Mouse (Mus musculus): ENCODE results near the gene Cerk.

DNA sequence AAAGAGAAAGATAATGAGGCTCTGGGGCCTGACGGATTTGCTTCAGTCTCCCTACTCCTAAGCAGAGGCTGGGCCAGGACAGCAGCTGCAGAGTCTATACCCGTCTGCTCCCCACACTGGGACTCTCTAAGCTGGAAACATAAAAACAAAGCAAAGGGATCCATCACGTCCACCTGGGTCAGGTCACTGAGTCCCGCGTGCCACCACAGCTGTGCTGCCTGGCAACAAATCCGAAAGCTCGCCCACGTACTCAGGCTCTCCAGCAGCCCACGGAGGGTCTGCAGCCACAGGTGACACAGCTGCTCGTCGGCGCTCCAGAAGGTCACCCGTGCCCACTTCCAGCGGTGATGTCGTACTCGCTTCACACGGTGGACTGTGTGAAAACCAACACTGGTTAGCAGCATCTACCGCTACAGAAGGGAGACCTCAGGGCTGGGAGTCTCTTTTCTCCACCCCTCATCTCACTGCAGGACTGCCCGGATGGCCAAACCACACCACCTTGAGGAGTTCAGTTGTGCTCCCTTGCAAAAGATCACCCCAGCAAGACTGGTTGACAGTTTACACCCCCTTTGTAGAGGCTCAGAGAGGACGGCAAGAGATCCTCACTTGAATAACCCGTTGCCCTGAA, 21.1 kb downstream of the Cerk start:
- TF ChIP-seq POLR2A (IDR thresholded peaks at IDR 0.05; ENCODE audit: borderline replicate concordance, control insufficient read depth, low read depth, low read length), result no peak
- TF ChIP-seq CTCF (IDR thresholded peaks at IDR 0.05; ENCODE audit: control insufficient read depth, insufficient read depth, low read length), result no peak

Data from bone marrow, adult 2 months (tissue).